Mouse (Mus musculus): ENCODE results near the gene Nlrp6. TPM values are rescaled to one million over a fixed set of nuclear protein-coding genes. Genes with fewer than 3 reads are reported as not detected.
A peak's percentile ranks its signal among the peaks of the same experiment; 100 is the strongest.
"Not testable (repeated sequence)": the region's sequence is repeated elsewhere in the genome, so short reads cannot be mapped to it uniquely, and the experiment has no call there.

Nlrp6 gene
- not detected for total RNA-seq (2021)

DNA sequence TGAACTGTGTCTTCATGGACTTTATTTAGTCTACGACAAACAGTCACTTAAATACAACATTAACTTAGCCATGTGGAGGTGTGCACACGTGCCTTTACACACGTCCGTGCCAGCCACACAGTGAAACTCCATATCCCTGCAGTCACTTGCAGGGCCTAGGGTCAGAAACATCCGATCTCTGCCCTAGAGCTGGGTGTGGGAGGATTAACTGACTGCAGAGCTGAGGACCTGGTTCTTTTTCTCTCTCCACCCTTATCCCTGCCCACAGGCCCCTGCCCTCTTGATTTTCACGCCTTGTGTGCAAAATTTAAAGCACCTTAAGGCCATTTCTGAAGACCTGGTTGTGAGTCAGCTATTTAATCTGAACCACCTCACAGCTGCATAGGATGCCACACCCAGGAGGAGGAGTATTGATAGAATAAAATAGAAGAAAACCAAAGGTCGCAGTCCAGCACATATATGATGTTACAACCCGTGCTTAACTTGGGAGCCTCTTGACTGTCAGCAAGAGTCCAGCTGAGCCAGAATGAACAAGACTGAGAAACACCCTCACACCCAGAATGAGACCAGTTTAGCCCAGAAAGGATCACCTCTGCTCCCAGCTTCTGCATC lies at the start of gene Nlrp6:
Nlrp6 (plus strand) TSS at position 485 of the 612 bp plus-strand sequence.
- DNase-seq (ENCODE audit: low spot score): no peak
- intact Hi-C loops (cut with DNase I): no loop called here

DNA sequence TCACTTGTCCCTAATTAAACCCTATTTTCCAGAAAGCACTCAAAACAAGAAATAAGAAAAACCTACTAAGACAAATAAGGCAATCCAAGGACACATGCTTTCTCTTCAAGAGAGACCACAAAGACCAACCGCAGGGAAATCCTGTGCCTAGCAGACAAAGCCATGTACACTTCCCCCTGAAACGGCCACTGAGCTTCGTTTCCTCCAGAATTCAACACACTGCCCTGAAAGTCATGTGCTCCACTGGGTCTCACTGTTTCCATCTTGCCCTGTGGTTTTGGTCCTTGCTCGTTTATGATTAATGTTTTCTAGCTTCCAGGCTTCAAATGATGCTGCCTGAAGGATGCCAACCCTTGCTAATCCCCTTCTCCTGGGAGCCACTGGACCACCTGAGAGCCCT lies 46.5 kb upstream of the Nlrp6 start:
- intact Hi-C loops (cut with DNase I): no loop called here
- DNase-seq (ENCODE audit: low spot score): no peak

DNA sequence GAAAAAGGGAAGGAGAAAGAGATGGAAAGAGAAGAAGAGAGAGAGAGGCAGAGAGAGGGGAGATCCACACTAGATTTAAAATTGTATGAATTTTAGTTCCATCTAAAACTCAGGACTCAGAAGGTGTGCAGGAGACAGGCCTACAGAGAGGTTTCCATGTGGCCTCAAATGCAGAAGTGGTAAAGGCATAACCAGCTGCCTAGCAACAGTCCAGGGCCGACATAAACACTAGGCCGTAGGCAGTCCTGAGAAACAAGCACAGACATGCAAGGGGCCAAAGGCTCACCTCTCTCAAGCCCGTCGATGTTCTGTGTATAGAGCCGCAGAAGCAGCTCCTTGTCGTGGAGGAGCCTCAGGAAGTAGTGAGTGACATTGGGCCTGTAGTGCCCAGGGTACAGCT lies 43.3 kb upstream of the Nlrp6 start:
- intact Hi-C loops (cut with DNase I): no loop called here
- no peak for DNase-seq (ENCODE audit: low spot score)

DNA sequence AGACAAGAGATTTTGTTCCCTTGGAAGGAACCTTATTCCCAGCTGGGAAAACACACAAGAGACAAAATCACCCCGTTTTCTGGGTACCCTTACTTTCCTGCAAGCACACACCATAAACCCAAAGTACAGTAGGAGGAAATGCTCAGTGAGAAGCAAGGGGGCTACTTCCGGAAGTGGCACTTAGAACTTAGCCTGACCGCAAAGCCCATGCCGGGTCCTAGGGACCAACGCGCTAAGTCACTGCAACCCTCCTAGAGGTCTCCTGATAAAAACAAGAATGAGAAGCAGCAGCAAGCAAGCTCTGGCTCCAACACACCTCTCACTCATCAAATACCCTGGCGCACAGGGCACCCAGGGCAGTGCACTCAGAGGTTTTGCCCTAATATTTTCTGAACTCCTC lies 41.3 kb upstream of the Nlrp6 start:
- intact Hi-C loops (cut with DNase I): no loop called here
- DNase-seq (ENCODE audit: low spot score): no peak

DNA sequence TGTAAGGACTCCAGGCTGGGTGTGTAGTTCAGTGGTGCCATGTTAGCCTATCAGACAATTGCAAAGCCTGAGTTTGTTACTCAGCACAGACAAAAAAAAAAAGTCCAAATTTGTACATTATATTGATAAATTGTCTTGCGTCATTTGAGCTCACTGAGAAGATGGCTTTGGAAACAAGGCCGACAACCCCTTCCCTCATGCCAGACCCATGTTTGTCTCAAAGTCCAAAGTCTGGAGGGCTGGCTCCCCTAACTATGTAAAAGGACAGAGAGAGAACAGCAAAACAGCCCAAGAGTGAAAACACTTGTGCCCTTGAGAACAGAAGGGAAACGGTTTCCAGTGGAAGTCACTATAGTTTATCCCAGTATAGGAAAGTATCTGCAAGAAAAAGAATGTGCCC lies 40.3 kb upstream of the Nlrp6 start:
- intact Hi-C loops (cut with DNase I): no loop called here
- DNase-seq (ENCODE audit: low spot score): no peak

DNA sequence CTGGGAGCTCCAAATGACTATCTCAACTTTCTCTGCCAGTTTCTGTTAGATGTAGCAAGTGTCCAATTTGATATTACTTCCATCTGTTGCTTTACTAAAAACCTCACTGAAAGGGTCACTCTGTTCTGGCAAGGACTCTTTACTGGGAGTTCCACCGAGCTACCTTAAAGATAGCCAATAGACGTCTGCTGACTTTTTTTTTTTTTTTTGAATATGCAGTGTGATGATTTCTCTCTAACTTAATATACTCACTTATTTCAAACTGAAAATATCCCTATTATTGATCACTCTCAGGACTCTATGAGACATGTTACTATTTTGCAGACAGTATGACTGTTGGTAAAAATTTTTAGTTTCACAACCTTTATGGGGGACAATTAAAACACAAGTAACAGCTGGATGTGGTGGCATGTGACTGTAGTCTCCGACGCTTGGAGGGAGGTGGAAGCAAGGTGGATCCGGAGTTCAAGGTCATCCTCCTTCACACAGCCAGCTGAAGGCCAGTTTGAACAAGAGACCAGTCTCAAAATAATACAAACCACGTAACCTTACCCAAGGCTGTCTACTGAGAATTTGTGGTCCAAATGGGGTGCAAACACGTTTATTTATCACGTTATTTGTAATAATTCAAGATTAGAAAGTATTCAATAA lies 39.7 kb upstream of the Nlrp6 start:
- intact Hi-C loops (cut with DNase I): no loop called here
- no peak for DNase-seq (ENCODE audit: low spot score)

DNA sequence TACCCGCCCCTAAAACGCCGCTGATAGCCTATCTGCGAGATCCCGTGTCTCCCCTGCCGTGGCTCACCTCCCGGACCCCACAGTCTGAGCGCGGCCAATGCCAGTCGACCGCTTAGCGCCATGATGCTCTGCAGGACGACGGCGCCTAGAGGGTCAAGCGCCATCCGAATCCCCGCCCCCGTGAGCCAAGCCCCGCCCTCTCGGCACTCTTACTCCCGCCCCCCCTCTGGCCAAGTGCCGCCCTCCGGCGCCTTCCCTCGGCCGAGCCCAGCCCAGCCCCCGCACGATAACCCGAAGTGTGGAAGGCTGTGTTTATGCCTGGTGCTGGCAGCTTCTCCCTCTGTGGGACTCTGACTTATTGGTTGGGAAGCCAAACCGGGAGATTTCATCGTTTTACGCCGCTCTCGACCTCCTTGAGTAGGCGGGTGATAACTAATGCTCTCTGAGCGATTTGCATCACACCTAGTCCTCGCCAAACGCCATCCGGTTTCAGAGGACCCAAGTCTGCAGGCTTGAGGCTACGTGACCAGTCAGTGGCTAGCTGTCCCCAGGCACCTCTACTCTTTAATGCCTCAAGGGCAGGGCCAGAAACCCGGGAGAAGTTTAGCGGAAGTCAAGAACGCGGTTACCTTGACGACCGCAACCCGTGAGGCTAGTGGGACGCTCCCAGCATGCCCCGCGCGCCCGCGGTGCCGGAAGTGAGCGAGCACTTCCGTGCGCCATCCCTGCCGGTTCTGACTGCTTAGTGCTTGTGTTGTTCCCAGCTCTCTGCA lies 38.8 kb upstream of the Nlrp6 start, which contains the start of the genes Psmd13 and Sirt3:
Psmd13 (plus strand) TSS at position 273 of the 773 bp plus-strand sequence.
Sirt3 (minus strand) TSS at position 614 of the 773 bp plus-strand sequence.
- peak; percentile 85 for DNase-seq (ENCODE audit: low spot score)
- intact Hi-C loops (cut with DNase I): loop anchor here (1.0 kb wide), 1 partner anchor 25 kb away; the partner anchor contains the start of gene Bet1l

DNA sequence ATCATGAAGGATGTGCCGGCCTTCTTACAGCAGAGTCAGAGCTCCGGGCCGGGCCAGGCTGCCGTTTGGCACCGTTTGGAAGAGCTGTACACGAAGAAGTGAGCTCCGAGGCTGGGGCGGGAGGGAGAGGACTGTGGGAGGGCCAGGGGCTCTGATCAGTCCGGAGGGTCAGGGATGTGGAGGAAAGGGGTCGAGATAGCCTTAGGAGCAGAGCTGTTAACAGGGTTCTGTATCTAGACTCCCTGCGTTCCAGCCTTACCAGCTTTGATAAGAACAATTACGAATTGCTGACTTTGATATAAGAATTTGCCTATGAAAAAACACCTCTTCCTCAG lies 38.3 kb upstream of the Nlrp6 start:
- intact Hi-C loops (cut with DNase I): loop anchor here (1.0 kb wide), 1 partner anchor 25 kb away; the partner anchor contains the start of gene Bet1l
- no peak for DNase-seq (ENCODE audit: low spot score)

DNA sequence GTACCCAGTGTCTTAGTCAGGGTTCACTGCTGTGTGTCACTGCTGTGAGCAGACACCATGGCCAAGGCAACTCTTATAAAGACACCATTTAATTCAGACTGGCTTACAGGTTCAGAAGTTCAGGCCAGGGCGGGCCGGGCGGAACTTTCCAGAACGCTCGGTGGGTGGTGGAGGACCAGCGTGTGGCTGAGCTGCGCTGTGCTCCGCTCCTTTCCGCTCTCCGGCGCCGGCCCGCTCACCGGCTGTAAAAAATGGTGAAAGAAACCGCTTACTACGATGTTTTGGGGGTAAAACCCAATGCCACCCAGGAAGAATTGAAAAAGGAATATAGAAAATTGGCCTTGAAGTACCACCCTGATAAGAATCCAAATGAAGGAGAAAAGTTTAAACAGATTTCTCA lies 30.1 kb upstream of the Nlrp6 start:
- DNase-seq (ENCODE audit: low spot score); intact Hi-C loops (cut with DNase I): not testable (repeated sequence)

DNA sequence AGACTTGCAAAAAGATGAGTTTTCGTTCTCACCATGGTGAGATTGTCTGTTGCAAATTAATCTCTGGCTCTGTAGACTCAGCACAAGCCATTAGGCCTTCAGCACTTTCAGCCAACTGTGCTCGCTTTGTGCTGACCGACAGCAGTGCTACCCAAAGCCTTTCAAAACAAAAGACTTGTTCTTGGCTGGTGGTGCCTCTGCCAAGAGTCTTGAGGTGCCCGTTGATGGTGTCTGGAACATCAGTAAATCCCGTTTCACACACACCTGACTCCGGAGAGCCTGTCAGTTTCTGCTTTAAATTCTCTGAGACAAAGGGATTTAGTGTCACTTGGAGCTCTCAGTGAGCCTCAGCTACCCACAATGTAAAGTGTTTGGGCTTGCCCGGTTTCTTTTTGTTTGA lies 26.7 kb upstream of the Nlrp6 start:
- intact Hi-C loops (cut with DNase I): no loop called here
- no peak for DNase-seq (ENCODE audit: low spot score)

DNA sequence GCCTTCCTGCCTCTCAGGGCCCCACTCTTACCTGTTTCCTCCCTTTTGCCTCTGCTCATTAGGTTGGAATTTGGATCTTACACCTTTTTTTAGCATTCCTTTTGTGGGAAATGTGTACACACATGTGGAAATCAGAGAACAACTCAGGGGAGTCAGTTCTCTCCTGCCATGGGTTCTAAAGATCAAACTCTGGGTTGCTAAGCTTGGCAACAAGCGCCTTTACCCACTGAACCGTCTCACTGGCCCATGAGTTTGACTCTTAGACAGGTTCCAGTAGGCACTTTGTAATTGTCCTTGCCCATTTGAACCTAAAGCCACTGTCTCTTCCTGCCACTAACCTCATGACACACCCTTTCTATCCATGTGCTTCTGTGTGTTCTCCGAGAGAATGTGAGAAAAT lies 26.1 kb upstream of the Nlrp6 start:
- intact Hi-C loops (cut with DNase I): no loop called here

DNA sequence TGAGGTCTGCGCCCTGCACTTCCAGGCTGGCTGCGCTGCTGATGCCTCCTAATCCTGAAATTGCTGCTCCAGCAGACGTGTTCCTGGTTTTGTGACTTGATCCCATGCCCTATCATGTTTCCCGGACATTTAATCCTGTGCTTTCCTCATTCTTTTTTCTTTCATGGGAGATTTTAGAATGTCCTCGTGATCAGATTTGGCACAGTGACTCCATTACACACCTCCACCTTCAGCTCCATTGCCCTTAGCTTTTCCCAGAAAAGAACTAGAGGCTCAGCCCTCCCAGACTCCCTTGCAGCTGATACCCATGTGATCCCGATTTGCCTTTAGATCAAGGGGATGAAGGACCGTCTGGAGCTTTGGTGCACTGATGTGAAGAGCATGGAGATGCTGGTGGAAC lies 22.8 kb upstream of the Nlrp6 start:
- DNase-seq (ENCODE audit: low spot score): no peak

More for the DNA sequence above, 26.1 kb upstream of the Nlrp6 start:
- no peak for DNase-seq (ENCODE audit: low spot score)

DNA sequence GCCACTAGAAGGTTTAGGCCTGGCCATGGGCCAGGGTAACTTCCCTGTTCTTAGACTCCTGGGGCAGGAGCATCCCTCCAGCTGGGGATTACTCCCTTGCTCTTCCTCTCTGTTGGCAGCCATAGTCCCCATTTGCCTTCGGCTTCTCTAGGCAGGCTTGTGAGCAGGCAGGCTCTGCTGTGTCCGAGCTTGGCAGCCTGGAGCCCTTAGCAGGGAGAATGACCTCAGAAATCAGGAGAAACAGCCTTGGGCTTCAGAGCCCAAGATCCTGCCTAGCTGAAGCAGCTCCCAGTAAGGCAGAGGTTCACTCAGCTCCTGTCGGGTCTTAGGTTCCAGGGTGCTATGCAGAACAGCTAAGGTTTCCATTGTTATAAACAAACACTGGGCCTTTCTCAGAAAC lies 21.6 kb upstream of the Nlrp6 start:
- intact Hi-C loops (cut with DNase I): no loop called here
- no peak for DNase-seq (ENCODE audit: low spot score)

More for the DNA sequence above, 22.8 kb upstream of the Nlrp6 start:
- intact Hi-C loops (cut with DNase I): no loop called here

DNA sequence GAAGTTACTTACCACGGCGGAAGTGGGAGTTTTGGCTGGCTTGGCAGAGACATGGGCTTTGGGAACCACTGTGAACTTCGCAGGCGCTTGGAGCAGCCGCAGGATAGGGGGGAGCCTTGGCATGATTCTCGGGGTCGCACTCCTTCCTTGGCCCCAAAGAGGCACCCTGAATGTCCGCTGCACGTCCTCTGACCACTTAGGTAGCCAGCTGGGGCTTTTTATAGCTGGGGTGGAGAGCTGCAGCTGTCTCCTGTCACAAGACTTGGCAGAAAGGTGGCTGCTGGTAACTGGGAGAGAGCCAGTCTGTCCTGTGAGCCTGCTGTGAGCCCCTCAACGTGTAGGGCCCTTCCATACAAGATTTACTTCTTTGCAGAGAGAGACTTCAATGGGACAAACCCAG lies 20.5 kb upstream of the Nlrp6 start, which contains the start of gene Cox8b:
Cox8b (minus strand) TSS at position 227 of the 400 bp plus-strand sequence.
- DNase-seq (ENCODE audit: low spot score): no peak
- intact Hi-C loops (cut with DNase I): no loop called here

DNA sequence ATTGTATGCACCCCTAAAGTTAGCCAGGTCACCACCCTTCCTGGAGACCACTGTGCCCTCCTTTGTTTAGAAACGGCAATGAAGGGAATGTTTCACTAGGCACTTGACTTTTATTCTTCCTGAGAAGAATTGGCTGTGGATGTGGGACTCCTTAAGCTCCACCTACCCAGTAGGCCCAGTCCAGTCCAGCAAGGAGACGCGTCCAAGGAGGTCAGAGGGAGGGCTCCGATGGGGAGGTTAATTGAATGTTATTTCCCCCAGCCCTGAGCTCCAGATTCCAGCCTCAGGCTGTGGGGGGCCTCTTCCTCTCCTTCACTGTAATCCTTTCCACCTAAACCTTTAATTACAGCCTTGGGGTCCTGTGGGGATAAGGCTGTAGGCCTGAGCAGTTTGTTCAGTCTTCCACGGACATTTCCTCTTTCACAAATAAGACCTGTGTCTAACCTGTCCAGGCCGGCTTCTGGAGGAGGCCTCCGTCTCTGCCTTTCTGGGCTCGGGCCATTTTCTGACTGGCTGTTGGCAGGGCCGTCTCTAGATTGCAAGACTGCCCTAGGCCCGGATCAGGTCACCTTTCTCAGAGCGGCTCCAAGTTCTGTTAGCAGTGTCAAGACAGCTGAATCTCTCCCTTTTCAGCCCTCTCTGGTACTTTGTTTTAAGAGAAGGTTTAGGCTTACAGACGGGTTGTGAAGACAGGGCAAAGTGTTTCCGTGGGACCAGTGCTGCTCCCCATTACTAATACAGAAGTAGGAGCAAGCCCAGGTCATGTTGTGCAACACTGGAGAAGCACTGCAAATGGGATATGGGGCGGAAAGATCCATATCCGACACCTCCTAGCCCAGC lies 18.4 kb upstream of the Nlrp6 start:
- DNase-seq (ENCODE audit: low spot score): no peak
- intact Hi-C loops (cut with DNase I): no loop called here

DNA sequence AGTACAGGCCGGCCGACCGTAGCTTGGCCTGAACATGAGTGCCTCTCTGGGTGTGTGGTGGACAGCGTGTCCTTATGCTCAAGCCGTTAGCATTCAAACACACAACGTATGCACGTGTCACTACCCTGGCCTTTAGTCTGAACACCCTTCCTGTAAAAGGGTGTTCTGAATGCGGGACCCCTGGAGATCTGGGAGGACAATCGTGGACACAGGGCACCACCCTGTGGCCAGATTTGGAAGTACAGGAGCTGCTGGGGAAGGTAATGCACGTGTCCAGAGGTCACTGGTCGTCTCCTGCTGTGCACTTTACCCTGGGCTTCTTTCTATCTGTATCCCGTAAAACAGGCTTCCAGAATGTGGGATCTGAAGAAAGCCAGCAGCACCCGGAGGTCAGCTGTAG lies 17.5 kb upstream of the Nlrp6 start:
- intact Hi-C loops (cut with DNase I): loop anchor here (1.0 kb wide), 1 partner anchor 58 kb away; the partner anchor contains the start of gene Scgb1c1
- peak; percentile 20 for DNase-seq (ENCODE audit: low spot score)

DNA sequence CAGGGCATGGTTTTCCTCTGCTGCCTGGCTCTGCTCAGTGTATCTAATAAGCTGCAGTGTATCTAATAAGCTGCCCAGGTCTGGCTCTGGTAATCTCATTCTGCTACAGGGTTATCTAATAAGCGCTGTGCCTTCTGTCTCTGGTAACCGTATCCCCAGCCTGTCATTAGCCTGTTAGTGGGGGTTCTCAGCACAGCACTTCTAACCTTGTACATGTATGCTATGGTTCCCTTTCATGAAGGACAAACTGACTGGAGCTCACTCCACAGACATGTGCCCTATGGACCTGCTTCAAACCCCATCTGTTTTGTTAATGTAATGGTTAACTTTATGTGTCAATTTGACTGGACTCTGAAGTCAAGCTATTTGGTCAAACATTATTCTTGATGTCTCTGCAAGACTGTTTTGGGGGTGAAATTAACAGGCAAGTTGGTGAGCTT lies 15.0 kb upstream of the Nlrp6 start:
- intact Hi-C loops (cut with DNase I): loop anchor here (2.0 to 5.0 kb wide), 2 partner anchors 31 to 272 kb away; no protein-coding TSS in a partner anchor
- no peak for DNase-seq (ENCODE audit: low spot score)

DNA sequence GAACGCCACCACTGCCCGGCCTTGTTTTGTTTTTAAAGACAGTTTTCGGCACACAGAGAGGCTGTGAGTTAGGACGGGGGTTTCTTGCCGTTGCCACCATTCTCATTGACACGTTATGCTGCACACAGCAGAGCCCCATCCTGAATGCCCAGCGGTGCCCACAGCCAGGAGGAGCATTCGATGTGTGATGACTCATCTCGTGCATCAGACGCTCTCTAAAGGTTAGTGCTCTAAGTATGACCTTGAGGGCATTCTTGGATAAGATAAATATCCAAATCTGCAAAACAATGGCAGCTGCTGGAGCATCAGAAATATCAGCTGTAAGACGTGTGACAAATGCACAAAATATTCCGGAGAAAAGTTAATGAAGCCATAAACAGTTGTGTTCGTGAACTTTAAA lies 13.6 kb upstream of the Nlrp6 start:
- intact Hi-C loops (cut with DNase I): loop anchor here (2.0 to 5.0 kb wide), 2 partner anchors 30 to 270 kb away; no protein-coding TSS in a partner anchor
- DNase-seq (ENCODE audit: low spot score): no peak

DNA sequence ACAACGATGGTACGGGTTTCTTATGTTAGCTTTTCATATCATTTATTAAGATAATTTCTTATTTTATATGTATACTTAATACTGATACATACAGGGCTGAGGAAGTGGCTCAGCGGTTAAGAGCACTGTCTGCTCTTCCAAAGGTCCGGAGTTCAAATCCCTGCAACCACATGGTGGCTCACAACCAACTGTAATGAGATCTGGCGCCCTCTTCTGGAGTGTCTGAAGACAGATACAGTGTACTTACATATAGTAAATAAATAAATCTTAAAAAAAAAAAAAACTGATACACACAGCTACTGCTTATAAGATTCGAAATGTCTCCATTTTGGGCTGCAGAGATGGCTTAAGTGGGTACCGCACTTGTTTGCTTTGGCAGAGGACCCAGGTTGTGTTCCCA lies 13.0 kb upstream of the Nlrp6 start:
- no peak for DNase-seq (ENCODE audit: low spot score)
- intact Hi-C loops (cut with DNase I): loop anchor here (1.0 to 5.0 kb wide), 4 partner anchors 29 to 270 kb away; no protein-coding TSS in a partner anchor

DNA sequence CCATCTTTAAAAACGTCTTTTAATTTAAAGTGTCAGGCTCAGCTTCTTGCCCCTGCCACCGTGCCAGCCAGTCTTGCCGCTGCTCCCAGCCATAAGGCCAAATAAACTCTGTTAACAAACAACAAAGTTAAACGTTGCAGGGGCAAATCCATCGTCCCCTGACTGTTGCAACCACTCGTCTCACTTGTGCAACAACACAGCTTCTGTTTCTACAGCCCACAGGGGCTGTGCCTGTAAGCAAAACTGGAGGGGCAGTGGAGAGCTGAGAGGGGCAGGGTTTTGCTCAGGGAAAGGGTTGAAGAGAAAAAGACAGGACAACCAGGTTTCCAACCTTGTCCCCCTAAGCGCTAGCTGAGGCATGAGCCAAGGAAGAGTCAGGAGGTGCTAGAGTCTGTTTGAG lies 12.5 kb upstream of the Nlrp6 start:
- intact Hi-C loops (cut with DNase I): loop anchor here (1.0 to 5.0 kb wide), 3 partner anchors 100 to 269 kb away; no protein-coding TSS in a partner anchor
- no peak for DNase-seq (ENCODE audit: low spot score)

Data from heart, postnatal 25 days (tissue).